Mouse (Mus musculus) retina, postnatal 7 days (tissue): ENCODE measurements at regions not wholly inside any gene's neighbourhood (a gene's known extent, or its start where the extent isn't known, plus 50 kb on each side); places are given as distances from the start of the nearest gene placed in this dataset.

Experiments
- DNase-seq: peaks from one replicate; pipeline ENCODE4 v3.0.0-alpha.2; 2012; ENCODE audit warnings: low read depth, low spot score

DNA sequence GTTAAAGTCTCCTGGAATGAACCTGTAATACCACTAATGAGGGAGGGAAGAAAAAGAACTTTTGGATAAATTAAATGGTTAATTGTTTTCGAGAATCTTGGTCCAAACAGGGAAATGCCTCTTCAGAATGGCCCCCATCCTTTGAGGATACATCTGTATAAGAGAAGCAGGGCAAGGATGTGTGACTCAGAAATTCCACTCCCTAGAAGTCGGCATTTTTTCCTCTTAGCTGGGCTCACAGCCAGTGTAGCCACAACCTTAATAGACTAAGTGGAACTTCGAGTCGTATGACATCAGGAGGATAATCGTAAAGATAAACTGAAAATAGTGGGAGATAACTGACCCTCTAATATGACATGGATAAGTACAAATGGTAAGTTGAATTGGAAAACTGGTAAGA, 56.1 kb upstream of the Cav2 start:
- no peak for DNase-seq

DNA sequence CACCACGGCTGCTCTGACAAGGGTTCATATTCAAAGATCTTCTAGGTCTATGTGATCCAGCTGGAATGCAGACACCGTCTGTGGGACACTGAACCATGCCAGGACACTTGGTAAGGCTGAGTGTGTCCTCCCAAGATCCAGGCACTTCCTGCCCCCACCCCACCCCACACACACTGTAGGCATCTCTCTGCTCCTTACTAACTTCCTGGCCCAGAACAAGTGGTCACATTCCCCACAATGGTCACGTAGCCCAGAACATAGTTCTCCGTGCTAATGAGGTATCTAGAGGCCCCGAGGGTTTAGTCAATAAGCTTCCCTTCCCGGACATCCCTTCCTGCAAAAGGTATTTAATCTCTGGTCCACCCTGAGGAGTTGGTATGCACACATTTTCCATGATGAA, 54.5 kb upstream of the Cav2 start:
- no peak for DNase-seq
